Mouse (Mus musculus) thymus, postnatal 4 days (tissue): ENCODE measurements around the gene Ice2.

ENCODE experiments used
- DNase-seq: peaks from one replicate; pipeline ENCODE4 v3.0.0; 2021

The Ice2 gene

GRCm38 (mm10) chr9:69419476-69419875 lies 21.8 kb downstream of the Ice2 start:
- peak; percentile 25 for DNase-seq

- DNase-seq, result no peak
These were observed 32.8 kb downstream of the Ice2 start for GRCm38 (mm10) chr9:69430531-69430930.

- DNase-seq, result no peak
These were observed 34.3 kb downstream of the Ice2 start for GRCm38 (mm10) chr9:69431863-69432555.

- DNase-seq, result no peak
These were observed 37.5 kb downstream of the Ice2 start for GRCm38 (mm10) chr9:69435194-69435593.

- no peak for DNase-seq
These were observed 38.0 kb downstream of the Ice2 start for GRCm38 (mm10) chr9:69435662-69436061.

- peak; percentile 53 for DNase-seq
These were observed 42.2 kb downstream of the Ice2 start for GRCm38 (mm10) chr9:69439805-69440357.

GRCm38 (mm10) chr9:69442471-69443038 lies 44.8 kb downstream of the Ice2 start:
- no peak for DNase-seq

GRCm38 (mm10) chr9:69443203-69443602 lies 45.5 kb downstream of the Ice2 start:
- DNase-seq, result no peak

GRCm38 (mm10) chr9:69448801-69449200 lies 51.1 kb downstream of the Ice2 start:
- no peak for DNase-seq

- DNase-seq, result no peak
These were observed 52.9 kb downstream of the Ice2 start for GRCm38 (mm10) chr9:69450636-69451035.

- no peak for DNase-seq
These were observed 54.4 kb downstream of the Ice2 start for GRCm38 (mm10) chr9:69451886-69452810.

- peak; percentile 72 for DNase-seq
These were observed 55.6 kb downstream of the Ice2 start, which contains the start of gene Anxa2 for GRCm38 (mm10) chr9:69453066-69453900. Gene Anxa2, plus strand, starts transcription at chr9:69453620.

GRCm38 (mm10) chr9:69453901-69454666 lies 56.4 kb downstream of the Ice2 start:
- DNase-seq, result peak; percentile 65

GRCm38 (mm10) chr9:69454691-69455090 lies 57.0 kb downstream of the Ice2 start:
- DNase-seq, result no peak

GRCm38 (mm10) chr9:69455391-69455790 lies 57.7 kb downstream of the Ice2 start:
- DNase-seq, result peak; percentile 43

GRCm38 (mm10) chr9:69456406-69457075 lies 58.8 kb downstream of the Ice2 start:
- DNase-seq, result no peak

GRCm38 (mm10) chr9:69457143-69457542 lies 59.4 kb downstream of the Ice2 start:
- no peak for DNase-seq

- no peak for DNase-seq
These were observed 60.3 kb downstream of the Ice2 start for GRCm38 (mm10) chr9:69457747-69458625.

GRCm38 (mm10) chr9:69458982-69459381 lies 61.3 kb downstream of the Ice2 start:
- DNase-seq, result peak; percentile 58

GRCm38 (mm10) chr9:69459876-69460275 lies 62.2 kb downstream of the Ice2 start:
- DNase-seq, result no peak
